Mouse (Mus musculus): Measurements from ENCODE around the gene 4933424G06Rik. TPM values are rescaled to one million over a fixed set of nuclear protein-coding genes. Genes with fewer than 3 reads are reported as not detected.
"Not testable (repeated sequence)": the region's sequence is repeated elsewhere in the genome, so short reads cannot be mapped to it uniquely, and the experiment has no call there.

4933424G06Rik gene
- 0.16 and 0.21 TPM in 2 replicates for polyA plus RNA-seq (2012; rRNA removed)

GRCm38 (mm10) chr1:36709854-36710280 is at the start of gene 4933424G06Rik:
Gene 4933424G06Rik, plus strand, starts transcription at chr1:36710149.
- under 1% methylated on average over 29 of the region's 29 CpGs for WGBS
- Histone ChIP-seq H3K27me3 (ENCODE audit: control insufficient read depth, insufficient read depth, low read length) (no peaks in the 10 kb centered on the region), H3K4me3 (replicated peaks; ENCODE audit: insufficient read depth, low read depth, low read length) (peak within 1 kb of the TSS; percentile 92), H3K4me1 (ENCODE audit: control insufficient read depth, insufficient read depth, low read length) (peaks cover 20% of the 10 kb centered on the region), H3K27ac (ENCODE audit: insufficient read depth, low read length) (peak within 1 kb of the TSS; percentile 83)
- TF ChIP-seq POLR2A (IDR thresholded peaks at IDR 0.05; ENCODE audit: borderline replicate concordance, insufficient read depth, low read length) (peak; percentile 89), CTCF (IDR thresholded peaks at IDR 0.05; ENCODE audit: borderline replicate concordance, insufficient read depth, low read depth, low read length) (no peak)
- peak; percentile 98 to 99 for DNase-seq

DNA sequence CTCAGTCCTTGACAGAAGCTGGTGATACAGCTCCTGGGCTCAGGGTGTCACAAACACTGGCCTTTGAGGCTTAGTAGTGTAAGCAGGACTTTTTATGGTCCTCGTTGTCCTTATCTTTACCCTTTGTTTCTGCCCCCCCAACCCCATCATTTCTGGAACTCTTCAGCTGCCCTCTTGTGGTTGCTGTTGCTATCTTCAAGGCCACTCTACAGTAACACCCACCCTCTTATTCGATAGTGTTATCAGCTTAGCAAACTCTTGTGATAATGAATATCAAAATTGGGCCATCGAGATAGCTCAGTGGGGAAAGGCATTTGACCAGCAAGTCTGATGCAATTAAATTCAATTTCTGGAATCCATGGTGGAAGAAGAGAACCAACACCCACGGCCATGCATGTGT is 45.5 kb upstream of the 4933424G06Rik start:
- Histone ChIP-seq H3K27me3 (ENCODE audit: control insufficient read depth, insufficient read depth, low read length) (no peaks in the 10 kb centered on the region), H3K27ac (ENCODE audit: insufficient read depth, low read length) (no peak overlapping the region), H3K4me1 (ENCODE audit: control insufficient read depth, insufficient read depth, low read length) (no peaks in the 10 kb centered on the region), H3K4me3 (replicated peaks; ENCODE audit: insufficient read depth, low read depth, low read length) (no peak overlapping the region)
- DNase-seq: peak; percentile 53 to 63
- TF ChIP-seq POLR2A (IDR thresholded peaks at IDR 0.05; ENCODE audit: borderline replicate concordance, insufficient read depth, low read length) (no peak), CTCF (IDR thresholded peaks at IDR 0.05; ENCODE audit: borderline replicate concordance, insufficient read depth, low read depth, low read length) (peak; percentile 60)
- 48% methylated on average over 4 of the region's 4 CpGs for WGBS

GRCm38 (mm10) chr1:36665165-36665723 is 44.7 kb upstream of the 4933424G06Rik start:
- no peaks in the 10 kb centered on the region for H3K4me1 ChIP-seq (ENCODE audit: control insufficient read depth, insufficient read depth, low read length)
- DNase-seq: no peak
- H3K4me3 ChIP-seq (replicated peaks; ENCODE audit: insufficient read depth, low read depth, low read length): no peak overlapping the region
- no peak overlapping the region for H3K27ac ChIP-seq (ENCODE audit: insufficient read depth, low read length)
- 74% methylated on average over 11 of the region's 11 CpGs for WGBS
- TF ChIP-seq CTCF (IDR thresholded peaks at IDR 0.05; ENCODE audit: borderline replicate concordance, insufficient read depth, low read depth, low read length): no peak
- TF ChIP-seq POLR2A (IDR thresholded peaks at IDR 0.05; ENCODE audit: borderline replicate concordance, insufficient read depth, low read length): no peak
- H3K27me3 ChIP-seq (ENCODE audit: control insufficient read depth, insufficient read depth, low read length): no peaks in the 10 kb centered on the region

GRCm38 (mm10) chr1:36665934-36666333 is 44.0 kb upstream of the 4933424G06Rik start:
- H3K4me3 ChIP-seq (replicated peaks; ENCODE audit: insufficient read depth, low read depth, low read length): no peak overlapping the region
- H3K4me1 ChIP-seq (ENCODE audit: control insufficient read depth, insufficient read depth, low read length): no peaks in the 10 kb centered on the region
- no peaks in the 10 kb centered on the region for H3K27me3 ChIP-seq (ENCODE audit: control insufficient read depth, insufficient read depth, low read length)
- DNase-seq: no peak
- 70% methylated on average over 4 of the region's 4 CpGs for WGBS
- TF ChIP-seq POLR2A (IDR thresholded peaks at IDR 0.05; ENCODE audit: borderline replicate concordance, insufficient read depth, low read length) (no peak), CTCF (IDR thresholded peaks at IDR 0.05; ENCODE audit: borderline replicate concordance, insufficient read depth, low read depth, low read length) (no peak)
- no peak overlapping the region for H3K27ac ChIP-seq (ENCODE audit: insufficient read depth, low read length)

DNA sequence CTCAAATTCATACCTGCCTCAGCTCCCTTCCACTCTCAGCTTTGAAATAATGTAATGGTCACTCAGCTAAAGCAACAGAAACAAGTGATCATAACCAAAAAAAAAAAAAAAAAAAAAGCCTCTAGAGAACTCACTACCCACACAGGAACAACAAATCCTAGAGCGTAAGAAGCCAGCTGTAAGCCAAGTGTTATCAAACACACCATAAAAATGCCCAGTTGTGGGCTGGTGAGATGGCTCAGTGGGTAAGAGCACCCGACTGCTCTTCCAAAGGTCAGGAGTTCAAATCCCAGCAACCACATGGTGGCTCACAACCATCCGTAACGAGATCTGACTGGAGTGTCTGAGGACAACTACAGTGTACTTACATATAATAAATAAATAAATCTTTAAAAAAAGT is 41.9 kb upstream of the 4933424G06Rik start:
- 78% methylated on average over 4 of the region's 4 CpGs for WGBS
- DNase-seq; H3K27ac ChIP-seq (ENCODE audit: insufficient read depth, low read length); H3K27me3 ChIP-seq (ENCODE audit: control insufficient read depth, insufficient read depth, low read length); H3K4me3 ChIP-seq (replicated peaks; ENCODE audit: insufficient read depth, low read depth, low read length); H3K4me1 ChIP-seq (ENCODE audit: control insufficient read depth, insufficient read depth, low read length): not testable (repeated sequence)

- no peak for DNase-seq
- no peak for TF ChIP-seq POLR2A (IDR thresholded peaks at IDR 0.05; ENCODE audit: borderline replicate concordance, insufficient read depth, low read length)
- WGBS: 87% methylated on average over 4 of the region's 4 CpGs
- no peaks in the 10 kb centered on the region for H3K27me3 ChIP-seq (ENCODE audit: control insufficient read depth, insufficient read depth, low read length)
- no peaks in the 10 kb centered on the region for H3K4me1 ChIP-seq (ENCODE audit: control insufficient read depth, insufficient read depth, low read length)
- H3K27ac ChIP-seq (ENCODE audit: insufficient read depth, low read length): no peak overlapping the region
- no peak overlapping the region for H3K4me3 ChIP-seq (replicated peaks; ENCODE audit: insufficient read depth, low read depth, low read length)
Measured at GRCm38 (mm10) chr1:36670256-36670655, 39.7 kb upstream of the 4933424G06Rik start.

GRCm38 (mm10) chr1:36671260-36671659 is 38.7 kb upstream of the 4933424G06Rik start:
- no peaks in the 10 kb centered on the region for H3K4me1 ChIP-seq (ENCODE audit: control insufficient read depth, insufficient read depth, low read length)
- WGBS: 89% methylated on average over 10 of the region's 10 CpGs

DNA sequence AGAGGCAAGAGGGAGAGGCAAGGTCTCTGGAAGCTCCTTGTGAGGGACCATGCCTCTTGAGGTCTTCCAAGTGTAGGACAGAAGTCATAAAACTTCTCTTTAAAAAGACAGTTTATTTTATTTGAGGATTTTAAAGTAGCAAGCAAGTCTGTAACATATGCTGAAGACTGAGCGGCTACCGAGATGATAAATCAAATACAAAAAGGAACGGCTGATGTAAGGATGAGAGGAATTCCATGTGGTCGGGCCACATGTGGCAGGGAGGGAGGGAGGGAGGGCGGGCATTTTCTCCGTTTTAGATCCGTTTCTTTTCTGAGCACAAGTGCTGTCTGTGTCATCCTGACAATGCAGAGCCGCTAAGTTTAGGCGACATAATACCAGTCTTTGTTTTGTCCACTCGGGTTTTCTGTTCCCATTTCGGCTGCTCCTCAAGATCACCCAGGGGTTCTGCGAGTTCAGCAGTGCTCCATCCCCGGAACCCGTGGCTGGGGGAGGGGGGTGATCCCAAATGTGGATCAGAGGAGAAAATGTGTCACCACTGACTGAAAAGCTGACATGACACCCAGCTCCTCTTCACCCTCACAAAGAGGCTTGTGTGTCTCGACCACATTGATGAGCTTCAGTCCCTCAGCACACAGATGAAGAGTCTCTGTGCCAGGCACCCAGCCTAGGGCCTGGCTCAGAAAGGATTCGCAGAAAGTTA is 37.1 kb upstream of the 4933424G06Rik start:
- H3K27ac ChIP-seq (ENCODE audit: insufficient read depth, low read length): no peak overlapping the region
- no peak for TF ChIP-seq POLR2A (IDR thresholded peaks at IDR 0.05; ENCODE audit: borderline replicate concordance, insufficient read depth, low read length)
- TF ChIP-seq CTCF (IDR thresholded peaks at IDR 0.05; ENCODE audit: borderline replicate concordance, insufficient read depth, low read depth, low read length): no peak
- no peaks in the 10 kb centered on the region for H3K27me3 ChIP-seq (ENCODE audit: control insufficient read depth, insufficient read depth, low read length)
- no peak for DNase-seq
- WGBS: 48% methylated on average over 16 of the region's 16 CpGs
- no peak overlapping the region for H3K4me3 ChIP-seq (replicated peaks; ENCODE audit: insufficient read depth, low read depth, low read length)
- no peaks in the 10 kb centered on the region for H3K4me1 ChIP-seq (ENCODE audit: control insufficient read depth, insufficient read depth, low read length)

More at GRCm38 (mm10) chr1:36671260-36671659, 38.7 kb upstream of the 4933424G06Rik start:
- no peaks in the 10 kb centered on the region for H3K27me3 ChIP-seq (ENCODE audit: control insufficient read depth, insufficient read depth, low read length)
- H3K27ac ChIP-seq (ENCODE audit: insufficient read depth, low read length): no peak overlapping the region
- no peak for TF ChIP-seq CTCF (IDR thresholded peaks at IDR 0.05; ENCODE audit: borderline replicate concordance, insufficient read depth, low read depth, low read length)
- TF ChIP-seq POLR2A (IDR thresholded peaks at IDR 0.05; ENCODE audit: borderline replicate concordance, insufficient read depth, low read length): no peak
- H3K4me3 ChIP-seq (replicated peaks; ENCODE audit: insufficient read depth, low read depth, low read length): no peak overlapping the region
- DNase-seq: no peak
